Mouse (Mus musculus) myocyte (in vitro differentiated cells): ENCODE measurements around the gene Gxylt2.

Experiments
- E2F4 ChIP-seq: IDR thresholded peaks from one replicate; pipeline ENCODE4 v1.6.1; 2011; ENCODE audit warnings: mild to moderate bottlenecking, control low read depth, moderate library complexity; ENCODE audit not compliant: insufficient read depth
- MYOG ChIP-seq, 3 experiments: IDR thresholded peaks; one replicate each; pipeline ENCODE4 v1.6.1; 2011; ENCODE audit warnings: control low read depth in 2 of 3, low read depth in 2 of 3, mild to moderate bottlenecking in 2 of 3; ENCODE audit not compliant: insufficient read length in 2 of 3, control insufficient read depth in 1 of 3, insufficient read depth in 1 of 3
- POLR2A ChIP-seq: IDR thresholded peaks from one replicate; pipeline ENCODE4 v1.6.1; 2011; ENCODE audit warnings: low read depth, mild to moderate bottlenecking, control low read depth, moderate library complexity; ENCODE audit not compliant: insufficient read length
- POLR2AphosphoS2 ChIP-seq: IDR thresholded peaks from one replicate; pipeline ENCODE4 v1.6.1; 2011; ENCODE audit warnings: low read depth, control low read depth; ENCODE audit not compliant: insufficient read length
- REST ChIP-seq: IDR thresholded peaks from one replicate; pipeline ENCODE4 v1.6.1; 2011; ENCODE audit warnings: mild to moderate bottlenecking, control low read depth, moderate library complexity; ENCODE audit not compliant: insufficient read depth, insufficient read length
- TCF12 ChIP-seq: IDR thresholded peaks from one replicate; pipeline ENCODE4 v1.6.1; 2011; ENCODE audit warnings: mild to moderate bottlenecking, control low read depth; ENCODE audit not compliant: poor library complexity, insufficient read depth, severe bottlenecking
- TCF3 ChIP-seq: IDR thresholded peaks from one replicate; pipeline ENCODE4 v1.6.1; 2011; ENCODE audit warnings: low read depth, control low read depth; ENCODE audit not compliant: insufficient read length
- USF1 ChIP-seq: IDR thresholded peaks from one replicate; pipeline ENCODE4 v1.6.1; 2011; ENCODE audit warnings: low read depth, mild to moderate bottlenecking, control low read depth, moderate library complexity

GRCm38 (mm10) chr6:100848682-100849375, 144.3 kb downstream of the Gxylt2 start:
- TF ChIP-seq POLR2AphosphoS2, result no peak
- TF ChIP-seq MYOG (IDR thresholded peaks at IDR 0.05; ENCODE audit: control insufficient read depth in 1 of 3, insufficient read depth in 1 of 3, insufficient read length in 2 of 3, low read depth in 2 of 3), result no peak
- no peak for TF ChIP-seq E2F4
- TF ChIP-seq POLR2A, result no peak
- no peak for TF ChIP-seq TCF12
- no peak for TF ChIP-seq REST
- TF ChIP-seq USF1, result no peak
- no peak for TF ChIP-seq TCF3
